Mouse (Mus musculus) adipocyte (in vitro differentiated cells): ENCODE measurements around the gene Pmpcb.

ENCODE experiments used
- DNase-seq: peaks from one replicate; pipeline ENCODE4 v3.0.0-alpha.2; 2016; ENCODE audit warnings: low spot score

The Pmpcb gene

DNA sequence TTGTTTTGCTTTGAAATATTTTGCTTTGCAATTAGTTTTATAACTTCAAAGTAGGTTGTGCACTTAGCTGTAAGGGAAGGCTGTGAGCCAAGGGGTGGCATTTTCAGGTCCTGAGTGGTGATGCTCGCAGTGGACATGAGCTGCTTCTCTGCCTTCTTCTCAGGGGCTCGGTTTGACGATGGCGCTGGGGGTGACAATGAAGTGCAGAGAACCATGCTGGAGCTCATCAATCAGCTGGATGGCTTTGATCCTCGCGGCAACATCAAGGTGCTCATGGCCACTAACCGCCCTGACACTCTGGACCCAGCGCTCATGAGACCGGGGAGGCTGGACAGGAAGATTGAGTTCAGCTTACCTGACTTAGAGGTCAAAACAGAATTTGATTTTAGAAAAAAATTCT, 66.0 kb downstream of the Pmpcb start:
- DNase-seq = no peak

GRCm38 (mm10) chr5:21803691-21804188, 66.8 kb downstream of the Pmpcb start:
- DNase-seq = no peak

- DNase-seq = no peak
Measured at GRCm38 (mm10) chr5:21804837-21805236, 67.9 kb downstream of the Pmpcb start.
